Mouse (Mus musculus) adrenal gland, postnatal 10 days (tissue): ENCODE data around the gene Myh8. TPM values are rescaled to one million over a fixed set of nuclear protein-coding genes. Genes with fewer than 3 reads are reported as not detected.

Source experiments
- total RNA-seq, 2 experiments: library from RNA; stranded (reverse); gene quantifications; 2 replicates each; pipeline ENCODE4 v1.2.3; 2021

Gene Myh8
- total RNA-seq, 2 experiments from 2014 or later: 28.5 to 190 TPM

Other genes starting within 250 kb of the Myh8 start
- gene Adprm, start 224.5 kb upstream of the Myh8 start, total RNA-seq: 10 to 100 TPM; 23.2 to 24.3 TPM
- 10 to 100 TPM; 18.1 to 21.3 TPM for gene Sco1, start 224.5 kb upstream of the Myh8 start, total RNA-seq
- 1 to 10 TPM; 2.6 to 3.5 TPM for gene Myh3, start 198.8 kb upstream of the Myh8 start, total RNA-seq
- 100 to 1,000 TPM in 1 of 2 experiments, 10 to 100 TPM in 1; 42.9 to 267 TPM for gene Myh2, start 106.1 kb upstream of the Myh8 start, total RNA-seq
- gene Myh1, start 77.1 kb upstream of the Myh8 start, total RNA-seq: 100 to 1,000 TPM; 152 to 834 TPM
- 100 to 1,000 TPM in 1 of 2 experiments, 10 to 100 TPM in 1; 28.5 to 148 TPM for gene Myh4, start 39.1 kb upstream of the Myh8 start, total RNA-seq
- under 1 TPM; 0.06 TPM for gene Myh13, start 44.5 kb downstream of the Myh8 start, total RNA-seq
- 10 to 100 TPM; 22.5 to 25.8 TPM for gene Gas7, start 178.3 kb downstream of the Myh8 start, total RNA-seq